Mouse (Mus musculus) forebrain, embryonic 16.5 days (tissue): ENCODE measurements around the gene Olfr1315-ps1. TPM values are rescaled to one million over a fixed set of nuclear protein-coding genes. Genes with fewer than 3 reads are reported as not detected.

Experiments used
- ATAC-seq: fragments of 200-750 bp; cut with Nextera tagmentation; 2 replicates; pipeline ENCODE4 v1.8.0; 2017; ENCODE audit warnings: mild to moderate bottlenecking, moderate library complexity
- H3K27ac ChIP-seq: fragments of 300-500 bp; sonication (generic); 2 replicates; pipeline ENCODE4 v1.5.1; 2014; ENCODE audit warnings: low read length, control low read depth
- H3K27me3 ChIP-seq: fragments of 300-500 bp; sonication (generic); replicated peaks from 2 replicates; pipeline ENCODE4 v1.6.1; 2014; ENCODE audit warnings: low read length; ENCODE audit not compliant: control insufficient read depth, insufficient read depth
- H3K36me3 ChIP-seq: fragments of 300-500 bp; sonication (generic); 2 replicates; pipeline ENCODE4 v1.6.1; 2014; ENCODE audit not compliant: control insufficient read depth, insufficient read depth
- H3K4me1 ChIP-seq: fragments of 300-500 bp; sonication (generic); replicated peaks from 2 replicates; pipeline ENCODE4 v1.6.1; 2014; ENCODE audit warnings: low read length; ENCODE audit not compliant: control insufficient read depth, insufficient read depth
- H3K4me2 ChIP-seq: fragments of 300-500 bp; sonication (generic); 2 replicates; pipeline ENCODE4 v1.6.1; 2014; ENCODE audit warnings: mild to moderate bottlenecking, low read length, control low read depth
- H3K4me3 ChIP-seq: fragments of 300-500 bp; sonication (generic); replicated peaks from 2 replicates; pipeline ENCODE4 v1.5.1; 2014; ENCODE audit warnings: mild to moderate bottlenecking, low read length, control low read depth
- H3K9ac ChIP-seq: fragments of 300-500 bp; sonication (generic); replicated peaks from 2 replicates; pipeline ENCODE4 v1.6.1; 2014; ENCODE audit warnings: low read depth, low read length, control low read depth
- H3K9me3 ChIP-seq: fragments of 300-500 bp; sonication (generic); 2 replicates; pipeline ENCODE4 v1.6.1; 2016; ENCODE audit warnings: low read length; ENCODE audit not compliant: control insufficient read depth
- WGBS: fragments of 180-500 bp; shearing (Covaris S2); extraction: QIAGEN DNeasy Blood & Tissue Kit; methylation state at CpG from one replicate; pipeline ENCODE4 v1.1.7; 2014; 5-methylcytosine and 5-hydroxymethylcytosine counted together
- polyA plus RNA-seq: library from polyadenylated mRNA; unstranded; fragments of >200 nt; fragmentation: Nextera tagmentation; extraction: Ambion mirVana; gene quantifications from 2 replicates; pipeline ENCODE4 v1.2.1, GENCODE M21; 2015

Gene Olfr1315-ps1
- not detected in 2 replicates for polyA plus RNA-seq

GRCm38 (mm10) chr2:112115340-112115739, at the start of gene Olfr1315-ps1:
TSS of gene Olfr1315-ps1 (minus strand) at chr2:112115440.
- Histone ChIP-seq H3K27me3 (no peaks in the 10 kb centered on the region), H3K36me3 (no peaks in the 10 kb centered on the region), H3K4me3 (no peak within 1 kb of the TSS), H3K9me3 (no peaks in the 10 kb centered on the region), H3K4me2 (no peak within 1 kb of the TSS), H3K27ac (no peak within 1 kb of the TSS), H3K9ac (no peak within 1 kb of the TSS), H3K4me1 (no peaks in the 10 kb centered on the region)
- ATAC-seq: no peak
- 75% methylated on average over 1 of the region's 1 CpGs for WGBS

GRCm38 (mm10) chr2:112153898-112154297, 38.7 kb upstream of the Olfr1315-ps1 start, which contains the start of gene Olfr1318:
TSS of gene Olfr1318 (plus strand) at chr2:112154198.
- Histone ChIP-seq H3K4me1 (no peaks in the 10 kb centered on the region), H3K27ac (no peak within 1 kb of the TSS), H3K9ac (no peak within 1 kb of the TSS), H3K4me2 (no peak within 1 kb of the TSS), H3K36me3 (no peaks in the 10 kb centered on the region), H3K9me3 (no peaks in the 10 kb centered on the region), H3K4me3 (no peak within 1 kb of the TSS), H3K27me3 (no peaks in the 10 kb centered on the region)
- no peak for ATAC-seq

GRCm38 (mm10) chr2:112140029-112140428, 24.8 kb upstream of the Olfr1315-ps1 start, which contains the start of gene Olfr1317:
TSS of gene Olfr1317 (plus strand) at chr2:112140329.
- Histone ChIP-seq H3K4me2 (no peak within 1 kb of the TSS), H3K36me3 (no peaks in the 10 kb centered on the region), H3K4me3 (no peak within 1 kb of the TSS), H3K27me3 (no peaks in the 10 kb centered on the region), H3K27ac (no peak within 1 kb of the TSS), H3K4me1 (no peaks in the 10 kb centered on the region), H3K9ac (no peak within 1 kb of the TSS), H3K9me3 (no peaks in the 10 kb centered on the region)
- ATAC-seq: no peak
- 71% methylated on average over 2 of the region's 2 CpGs for WGBS

- Histone ChIP-seq H3K4me3 (no peak within 1 kb of the TSS), H3K27ac (no peak within 1 kb of the TSS), H3K9me3 (no peaks in the 10 kb centered on the region), H3K36me3 (no peaks in the 10 kb centered on the region), H3K4me2 (no peak within 1 kb of the TSS), H3K9ac (no peak within 1 kb of the TSS), H3K27me3 (no peaks in the 10 kb centered on the region), H3K4me1 (no peaks in the 10 kb centered on the region)
- WGBS: 93% methylated on average over 2 of the region's 2 CpGs
- no peak for ATAC-seq
Observed at GRCm38 (mm10) chr2:112134877-112135276, 19.6 kb upstream of the Olfr1315-ps1 start, which contains the start of gene Olfr1316. TSS of gene Olfr1316 (minus strand) at chr2:112134977.

GRCm38 (mm10) chr2:112096681-112097080, 18.6 kb downstream of the Olfr1315-ps1 start, which contains the start of gene Olfr1314:
TSS of gene Olfr1314 (minus strand) at chr2:112096781.
- Histone ChIP-seq H3K4me1 (no peaks in the 10 kb centered on the region), H3K9me3 (no peaks in the 10 kb centered on the region), H3K27me3 (no peaks in the 10 kb centered on the region), H3K4me3 (no peak within 1 kb of the TSS), H3K4me2 (no peak within 1 kb of the TSS), H3K9ac (no peak within 1 kb of the TSS), H3K36me3 (no peaks in the 10 kb centered on the region), H3K27ac (no peak within 1 kb of the TSS)
- ATAC-seq: no peak

DNA sequence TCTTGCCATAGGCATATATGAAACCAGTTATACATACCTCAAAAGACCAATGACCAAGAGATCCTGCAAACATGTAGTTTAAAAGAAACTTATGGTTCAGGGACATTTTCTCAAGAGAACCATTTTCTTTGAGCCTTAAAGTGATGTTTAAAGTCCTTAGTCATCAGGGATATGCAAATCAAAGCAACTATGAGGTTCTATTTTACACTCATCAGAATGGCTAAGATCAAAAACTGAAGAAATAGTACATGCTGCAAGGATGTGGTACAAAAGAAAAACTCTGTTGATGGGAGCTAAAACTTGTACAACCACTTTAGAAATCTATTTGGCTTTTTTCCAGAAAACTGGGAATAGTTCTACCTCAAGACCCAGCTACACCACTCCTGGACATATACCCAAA, 37.5 kb downstream of the Olfr1315-ps1 start, which contains the start of gene Olfr1313:
Gene Olfr1313, minus strand, starts transcription at position 101 of the 400 bp plus-strand sequence.
- Histone ChIP-seq H3K27ac (no peak within 1 kb of the TSS), H3K27me3 (no peaks in the 10 kb centered on the region), H3K4me3 (no peak within 1 kb of the TSS), H3K4me2 (no peak within 1 kb of the TSS), H3K9ac (no peak within 1 kb of the TSS), H3K9me3 (no peaks in the 10 kb centered on the region), H3K36me3 (no peaks in the 10 kb centered on the region), H3K4me1 (no peaks in the 10 kb centered on the region)
- ATAC-seq: no peak

Other genes starting within 250 kb of the Olfr1315-ps1 start
- gene Olfr1305, start 238.3 kb downstream of the Olfr1315-ps1 start, polyA plus RNA-seq: not detected in 2 replicates
- gene Olfr1306, start 199.2 kb downstream of the Olfr1315-ps1 start, polyA plus RNA-seq: not detected in 2 replicates
- not detected in 2 replicates for gene Olfr1307, start 166.0 kb downstream of the Olfr1315-ps1 start, polyA plus RNA-seq
- gene Olfr1308, start 150.5 kb downstream of the Olfr1315-ps1 start, polyA plus RNA-seq: not detected in 2 replicates
- gene Olfr1309, start 125.2 kb downstream of the Olfr1315-ps1 start, polyA plus RNA-seq: not detected in 2 replicates
- not detected in 2 replicates for gene Olfr1310, start 102.7 kb downstream of the Olfr1315-ps1 start, polyA plus RNA-seq
- gene Olfr1311, start 91.0 kb downstream of the Olfr1315-ps1 start, polyA plus RNA-seq: not detected in 2 replicates
- gene Olfr1312, start 65.2 kb downstream of the Olfr1315-ps1 start, polyA plus RNA-seq: not detected in 2 replicates
- not detected in 2 replicates for gene Olfr1313, start 37.6 kb downstream of the Olfr1315-ps1 start, polyA plus RNA-seq
- gene Olfr1314, start 18.7 kb downstream of the Olfr1315-ps1 start, polyA plus RNA-seq: not detected in 2 replicates
- gene Olfr1316, start 19.5 kb upstream of the Olfr1315-ps1 start, polyA plus RNA-seq: not detected in 2 replicates
- gene Olfr1317, start 24.9 kb upstream of the Olfr1315-ps1 start, polyA plus RNA-seq: not detected in 2 replicates
- not detected in 2 replicates for gene Olfr1318, start 38.8 kb upstream of the Olfr1315-ps1 start, polyA plus RNA-seq
- gene Lpcat4, start 124.0 kb upstream of the Olfr1315-ps1 start, polyA plus RNA-seq: 13.3 and 15.9 TPM in 2 replicates
- gene Nutm1, start 143.9 kb upstream of the Olfr1315-ps1 start, polyA plus RNA-seq: not detected in 2 replicates
- 157 and 169 TPM in 2 replicates for gene Nop10, start 146.5 kb upstream of the Olfr1315-ps1 start, polyA plus RNA-seq
- 18.5 and 20.1 TPM in 2 replicates for gene Slc12a6, start 150.4 kb upstream of the Olfr1315-ps1 start, polyA plus RNA-seq
- gene Gm21985, start 150.9 kb upstream of the Olfr1315-ps1 start, polyA plus RNA-seq: not detected in 2 replicates